Mouse (Mus musculus) left cerebral cortex, adult 2 months (tissue): ENCODE data around the gene Pdzrn3. TPM values are rescaled to one million over a fixed set of nuclear protein-coding genes. Genes with fewer than 3 reads are reported as not detected.

ENCODE experiments used
- DNase-seq, 2 experiments: peaks; one replicate each; pipeline ENCODE4 v3.0.0; 2021 to 2022; ENCODE audit warnings: low spot score in 2 of 2, mixed read lengths in 1 of 2; ENCODE audit errors: extremely low spot score in 1 of 2
- H3K27ac ChIP-seq: fragments of 200-600 bp; 2 replicates; pipeline ENCODE4 v1.8.1; 2022
- H3K4me3 ChIP-seq: fragments of 200-600 bp; 2 replicates; pipeline ENCODE4 v1.8.1; 2022
- CTCF ChIP-seq: fragments of 200-600 bp; IDR thresholded peaks from 2 replicates; pipeline ENCODE4 v1.8.1; 2022; ENCODE audit warnings: antibody characterized with exemption, mild to moderate bottlenecking, moderate library complexity
- intact Hi-C: fragments of 180-260 bp; cut with DNase I; formaldehyde crosslinking; loops from one replicate; pipeline ENCODE4 v1.15.1; 2025
- total RNA-seq, 2 experiments: library from RNA; stranded (reverse); gene quantifications; 2 replicates each; pipeline ENCODE4 v1.2.3; 2021

Gene Pdzrn3
- total RNA-seq, 2 experiments from 2014 or later, result 47.9 to 50.8 TPM

DNA sequence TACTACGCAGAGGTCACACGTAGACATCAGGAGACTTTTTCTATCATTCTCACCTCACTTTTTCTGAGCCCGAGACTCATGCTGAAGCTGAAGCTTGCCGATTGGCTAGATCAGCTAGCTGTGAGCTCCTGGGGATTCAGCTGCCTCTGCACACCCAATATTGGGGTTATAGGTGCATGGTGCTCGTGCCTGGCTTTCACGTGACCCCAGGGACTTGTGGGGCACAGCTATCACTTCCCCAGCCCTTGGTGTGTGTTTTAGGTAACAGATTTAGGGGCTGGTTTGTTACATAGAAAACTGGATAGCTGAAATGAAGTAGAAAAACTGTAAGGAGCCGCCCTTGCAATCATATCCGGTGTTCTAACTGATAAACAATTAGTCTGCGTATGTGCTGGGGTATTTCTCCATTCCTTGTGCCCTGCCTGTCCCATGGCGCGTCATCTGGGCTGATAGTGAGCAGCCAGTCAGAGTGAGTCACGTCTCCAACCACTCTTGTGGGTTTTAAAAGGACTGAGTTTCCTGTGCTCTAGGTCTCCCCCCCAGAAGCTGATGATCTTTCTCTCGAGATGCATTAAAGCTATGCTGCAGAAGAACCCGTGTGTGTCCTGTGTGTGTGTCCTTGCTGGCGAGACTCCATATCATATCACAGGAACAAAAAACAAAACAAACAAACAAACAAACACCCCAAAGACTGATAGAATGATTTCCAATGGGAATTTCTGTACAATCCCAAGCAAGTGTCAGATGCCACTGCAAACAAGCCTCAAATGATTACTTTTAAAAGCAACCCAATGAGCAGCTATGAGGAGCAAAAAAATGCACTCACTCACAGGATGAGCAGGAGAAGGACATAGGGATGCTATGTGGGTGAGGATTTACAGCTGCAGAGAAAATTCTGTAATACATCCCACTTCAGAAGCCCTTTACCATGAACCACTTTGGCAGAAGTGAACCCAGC lies 79.9 kb downstream of the Pdzrn3 start:
- TF ChIP-seq CTCF, result no peak
- Histone ChIP-seq H3K4me3 (no peak overlapping the region), H3K27ac (no peak overlapping the region)
- DNase-seq, result no peak
- intact Hi-C loops, result no loop called here

DNA sequence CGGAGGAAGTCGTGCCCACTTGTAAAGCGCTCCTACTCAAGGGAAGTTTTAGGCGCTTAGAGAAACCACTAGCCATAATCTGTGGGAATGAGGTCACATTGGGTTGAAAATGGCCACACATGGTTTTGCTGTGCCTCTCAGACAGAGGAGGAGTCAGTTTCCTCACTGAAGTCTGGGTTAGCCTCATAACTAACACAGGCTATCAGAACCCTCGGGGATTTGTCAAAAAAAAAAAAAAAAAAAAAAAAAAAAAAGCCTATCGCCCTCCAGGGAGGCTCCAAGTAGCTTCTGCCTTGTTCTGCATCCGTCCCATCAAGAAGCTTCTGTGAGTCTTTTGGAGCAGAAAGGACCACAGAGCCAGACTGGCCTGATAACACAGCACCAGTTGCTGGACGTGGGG lies 80.7 kb downstream of the Pdzrn3 start:
- Histone ChIP-seq H3K27ac (no peak overlapping the region), H3K4me3 (no peak overlapping the region)
- TF ChIP-seq CTCF, result no peak
- intact Hi-C loops, result no loop called here
- DNase-seq, result no peak

DNA sequence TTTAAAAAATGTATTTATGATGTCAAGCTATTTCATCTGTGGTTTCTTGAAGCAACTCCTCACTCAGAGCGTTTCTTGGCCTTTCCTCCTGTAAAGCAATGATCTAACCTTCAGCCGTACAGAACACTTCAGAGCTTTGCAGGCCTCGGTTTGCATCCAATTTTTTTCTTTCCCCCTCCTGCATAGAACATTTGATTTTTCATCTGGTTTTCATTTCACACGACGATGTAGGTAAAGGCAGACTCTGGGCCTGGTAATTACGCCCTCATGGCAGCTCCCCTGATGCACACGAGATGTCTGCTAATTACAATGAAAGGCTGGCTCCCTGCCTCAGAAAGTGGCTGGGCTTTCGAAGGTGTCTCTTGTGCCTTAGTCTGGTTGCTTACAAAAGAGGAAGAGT lies 81.4 kb downstream of the Pdzrn3 start:
- no peak for TF ChIP-seq CTCF
- Histone ChIP-seq H3K27ac (no peak overlapping the region), H3K4me3 (no peak overlapping the region)
- intact Hi-C loops, result no loop called here
- DNase-seq, result no peak

DNA sequence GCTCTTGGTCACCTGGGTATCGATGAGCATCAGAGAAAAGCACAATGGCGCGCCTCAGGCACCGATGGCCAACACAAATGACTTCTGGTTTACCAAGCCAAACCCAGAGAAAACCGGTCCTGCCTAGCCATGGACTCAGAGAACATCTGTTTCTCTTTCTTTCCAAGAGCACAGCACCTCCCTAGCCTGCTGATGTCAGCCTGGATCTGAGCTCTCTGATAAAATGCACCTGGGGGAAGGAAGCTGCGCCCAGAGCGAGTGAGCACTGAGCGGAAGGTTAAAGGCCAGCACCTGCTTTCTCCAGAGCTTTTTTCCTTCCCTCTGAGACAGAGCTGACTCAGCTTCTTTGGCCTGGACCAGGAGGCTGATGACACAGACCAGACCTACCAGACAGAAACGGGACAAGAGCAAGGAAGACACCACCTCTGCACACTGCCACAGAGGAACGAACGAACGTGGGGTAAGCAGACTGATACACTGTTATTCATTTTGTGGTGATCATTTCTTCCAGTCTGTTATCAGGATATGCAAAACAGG lies 84.6 kb downstream of the Pdzrn3 start:
- Histone ChIP-seq H3K4me3 (no peak overlapping the region), H3K27ac (no peak overlapping the region)
- no peak for DNase-seq
- intact Hi-C loops, result no loop called here
- no peak for TF ChIP-seq CTCF

DNA sequence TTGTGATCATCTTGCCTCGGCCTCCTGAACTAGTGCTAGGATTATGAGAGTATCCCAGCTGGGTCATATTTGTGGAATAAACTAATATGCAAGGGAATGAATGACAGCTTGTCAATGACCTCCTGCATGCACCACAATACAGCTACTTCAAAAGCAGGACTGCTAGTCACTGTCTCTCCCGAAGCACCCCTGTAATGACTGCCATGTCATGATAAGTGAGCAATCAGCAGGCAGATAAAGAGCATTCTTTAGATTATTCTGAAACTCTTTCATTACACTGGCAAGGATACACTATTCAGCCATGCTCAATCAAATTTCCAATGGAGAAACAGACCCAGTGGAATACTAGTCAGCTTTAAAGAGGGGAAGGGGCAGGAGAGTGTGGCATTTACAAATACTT lies 85.8 kb downstream of the Pdzrn3 start:
- no peak for TF ChIP-seq CTCF
- DNase-seq, result no peak
- Histone ChIP-seq H3K4me3 (no peak overlapping the region), H3K27ac (no peak overlapping the region)
- intact Hi-C loops, result no loop called here

DNA sequence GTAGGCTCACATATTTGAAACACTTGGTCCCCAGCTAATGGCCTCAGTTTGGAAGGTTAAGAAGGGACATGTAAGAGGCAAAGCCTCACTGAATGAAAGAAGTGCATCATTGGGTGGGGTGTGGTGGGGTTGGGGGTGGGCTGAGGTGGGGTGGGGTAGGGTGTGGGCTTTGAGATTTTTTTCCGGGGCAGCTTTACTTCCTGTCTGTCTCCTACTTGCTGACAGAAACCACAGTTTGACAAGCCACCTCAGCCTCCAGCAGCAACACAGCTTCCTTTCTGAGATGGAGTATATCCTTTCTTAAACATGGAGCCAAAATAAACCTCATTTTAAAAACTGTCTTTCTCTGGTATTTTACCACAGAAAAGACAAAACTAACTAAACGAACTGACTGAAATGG lies 87.5 kb downstream of the Pdzrn3 start:
- intact Hi-C loops, result no loop called here
- Histone ChIP-seq H3K4me3 (no peak overlapping the region), H3K27ac (no peak overlapping the region)
- DNase-seq, result no peak
- no peak for TF ChIP-seq CTCF

DNA sequence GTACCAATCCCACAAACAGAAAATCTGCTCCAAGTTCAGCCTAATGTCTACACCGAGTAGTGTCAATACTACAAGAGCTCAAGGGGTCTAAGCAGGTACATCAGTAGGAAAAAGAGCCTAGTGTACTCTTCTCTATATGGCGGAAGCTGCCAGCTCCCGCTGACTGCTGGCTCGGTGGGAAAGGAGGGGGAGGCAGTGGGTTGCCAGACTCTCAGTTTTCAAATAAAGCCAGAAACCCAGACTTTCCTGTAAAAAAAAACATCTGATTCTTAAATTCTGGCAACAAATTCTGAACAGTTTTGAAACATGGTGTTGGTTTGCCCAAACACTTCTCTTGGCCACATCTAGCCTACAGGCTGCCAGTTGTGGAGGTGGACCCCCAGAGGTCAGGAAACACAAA lies 88.3 kb downstream of the Pdzrn3 start:
- TF ChIP-seq CTCF, result no peak
- no peak for DNase-seq
- intact Hi-C loops, result no loop called here
- no peak overlapping the region for H3K4me3 ChIP-seq
- H3K27ac ChIP-seq, result no peak overlapping the region

DNA sequence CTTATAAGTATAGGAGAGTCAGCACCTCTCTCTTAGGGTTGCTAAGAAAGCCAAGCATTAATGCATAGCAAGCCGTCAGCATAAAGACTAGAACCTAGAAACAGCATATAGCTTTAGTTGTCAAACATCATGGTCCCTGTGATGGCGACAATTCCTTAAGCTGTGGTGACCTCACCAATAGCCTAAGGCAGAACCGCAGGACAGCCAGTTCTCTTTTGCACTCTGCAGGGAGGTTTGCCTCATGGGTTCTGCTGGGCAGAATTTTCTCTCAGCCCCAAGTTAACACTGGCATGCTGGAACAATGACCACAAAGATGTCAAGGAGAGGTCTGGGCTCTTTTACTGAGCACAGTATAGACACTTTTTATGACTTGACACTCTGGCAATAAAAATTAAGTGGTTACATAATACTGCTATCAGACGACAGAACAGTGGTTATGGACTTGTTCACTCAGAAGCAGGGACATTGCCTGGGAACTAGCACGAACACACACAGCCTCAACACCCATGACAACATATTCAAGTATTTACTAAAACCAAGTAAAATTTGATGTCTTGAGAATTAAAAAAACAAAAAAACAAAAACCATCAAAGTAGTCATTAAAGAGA lies 90.0 kb downstream of the Pdzrn3 start:
- intact Hi-C loops, result no loop called here
- Histone ChIP-seq H3K4me3 (no peak overlapping the region), H3K27ac (no peak overlapping the region)
- no peak for TF ChIP-seq CTCF
- DNase-seq, result no peak

DNA sequence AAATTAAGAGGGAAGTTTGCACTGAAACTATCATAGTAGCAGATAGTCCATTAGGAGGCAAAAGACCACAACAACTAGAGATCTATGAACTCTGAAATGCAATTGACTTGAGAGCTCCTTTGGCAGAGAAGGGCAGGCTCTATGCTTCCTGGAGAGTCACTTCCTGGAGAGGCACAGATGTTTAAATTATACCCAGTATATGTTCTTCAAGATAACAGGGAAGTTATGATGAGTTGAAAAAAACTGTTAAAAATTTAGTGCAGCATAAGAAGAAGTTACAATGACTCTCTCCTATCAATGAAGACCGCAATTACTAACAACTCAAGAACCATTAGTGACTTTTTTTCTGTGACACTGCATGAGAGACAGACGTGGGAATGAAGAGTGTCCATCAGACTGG lies 90.6 kb downstream of the Pdzrn3 start:
- no peak overlapping the region for H3K27ac ChIP-seq
- no peak for DNase-seq
- H3K4me3 ChIP-seq, result no peak overlapping the region
- intact Hi-C loops, result no loop called here
- TF ChIP-seq CTCF, result no peak

DNA sequence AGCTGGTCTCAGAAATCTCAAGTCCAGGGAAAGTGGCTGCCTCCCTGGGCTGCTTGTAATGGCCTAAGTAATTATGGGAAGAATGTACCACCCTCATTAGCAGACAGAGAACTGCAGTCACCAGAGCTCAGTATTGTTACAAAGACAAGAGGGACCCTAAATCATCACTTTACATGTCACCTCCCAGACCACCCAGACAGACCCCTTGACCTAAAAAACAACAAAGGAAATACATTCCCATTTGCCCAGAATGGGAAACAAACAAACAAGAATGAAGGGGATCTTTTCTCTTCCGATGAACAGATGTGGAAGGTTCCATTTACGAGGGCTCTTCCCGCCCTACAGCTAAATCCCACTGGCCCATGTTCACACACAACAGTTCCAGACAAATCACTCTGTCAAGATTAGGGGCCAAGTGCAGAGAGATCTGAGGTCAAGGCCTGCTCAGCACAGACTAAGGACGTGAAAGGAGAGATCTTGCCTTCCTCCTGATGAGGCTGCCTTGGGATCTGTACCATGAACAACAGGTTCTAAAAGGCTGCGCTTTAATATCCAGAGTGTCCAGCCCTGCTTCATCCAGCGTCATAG lies 93.2 kb downstream of the Pdzrn3 start:
- intact Hi-C loops, result no loop called here
- no peak for TF ChIP-seq CTCF
- no peak overlapping the region for H3K4me3 ChIP-seq
- DNase-seq, result no peak
- no peak overlapping the region for H3K27ac ChIP-seq

DNA sequence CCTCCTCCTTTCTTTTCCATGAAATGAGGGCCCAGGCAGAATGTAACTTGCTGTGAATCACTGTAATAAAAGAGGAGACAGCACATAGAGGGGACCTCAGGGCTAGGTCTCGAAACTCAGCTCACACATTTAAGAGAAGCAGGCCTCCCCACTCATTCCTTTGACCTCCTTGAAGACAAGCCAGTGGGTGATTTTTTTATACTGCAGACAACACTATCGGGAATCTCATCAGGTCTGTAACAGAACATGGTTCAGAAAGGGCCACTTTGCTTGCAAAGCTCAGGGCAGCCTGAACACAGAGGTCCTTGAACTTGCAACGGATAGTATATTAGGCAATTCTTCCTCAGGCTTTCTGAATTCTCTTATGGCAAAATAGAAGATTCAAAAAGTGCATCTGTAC lies 93.8 kb downstream of the Pdzrn3 start:
- DNase-seq, result no peak
- H3K27ac ChIP-seq, result no peak overlapping the region
- TF ChIP-seq CTCF, result no peak
- intact Hi-C loops, result no loop called here
- no peak overlapping the region for H3K4me3 ChIP-seq

DNA sequence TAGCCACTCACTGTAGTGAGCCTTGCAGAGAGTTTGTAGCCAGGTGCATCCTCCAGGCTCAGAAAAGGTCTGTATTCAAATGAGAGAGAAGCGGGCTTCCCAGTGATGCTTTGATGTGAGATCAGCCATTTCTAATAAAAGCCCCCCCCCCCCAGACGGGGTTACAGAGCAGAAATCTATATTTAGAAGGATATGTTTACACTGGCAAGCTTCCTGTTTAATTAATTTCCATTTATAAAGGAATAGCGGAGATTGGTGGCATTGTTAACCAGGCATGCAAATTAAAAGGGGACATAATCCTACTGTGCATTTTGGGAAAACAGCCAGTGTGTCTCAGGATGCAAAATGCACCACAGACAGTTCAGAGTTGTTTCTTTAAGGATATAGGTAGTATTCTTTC lies 96.1 kb downstream of the Pdzrn3 start:
- no peak for TF ChIP-seq CTCF
- H3K4me3 ChIP-seq, result no peak overlapping the region
- no peak overlapping the region for H3K27ac ChIP-seq
- no peak for DNase-seq
- intact Hi-C loops, result no loop called here
